Mouse (Mus musculus) monocyte, adult 5-6 weeks (primary cell): ENCODE data around the gene Tmem186. TPM values are rescaled to one million over a fixed set of nuclear protein-coding genes. Genes with fewer than 3 reads are reported as not detected.

Source experiments
- ATAC-seq: fragments of 153-309, 156-312 bp; replicated peaks from 2 replicates; pipeline ENCODE4 v1.8.0; 2017; ENCODE audit warnings: mild to moderate bottlenecking; ENCODE audit not compliant: low TSS enrichment, insufficient number of reproducible peaks, severe bottlenecking, poor library complexity, low FRiP score
- total RNA-seq: library from RNA; stranded (forward); fragments of 200-1000, 200-491, 200-594 nt; gene quantifications from 3 replicates; pipeline ENCODE4 v1.2.3, GENCODE M21; 2017

Tmem186 gene
- total RNA-seq, 1 experiment from 2014 or later = 11.7 TPM

DNA sequence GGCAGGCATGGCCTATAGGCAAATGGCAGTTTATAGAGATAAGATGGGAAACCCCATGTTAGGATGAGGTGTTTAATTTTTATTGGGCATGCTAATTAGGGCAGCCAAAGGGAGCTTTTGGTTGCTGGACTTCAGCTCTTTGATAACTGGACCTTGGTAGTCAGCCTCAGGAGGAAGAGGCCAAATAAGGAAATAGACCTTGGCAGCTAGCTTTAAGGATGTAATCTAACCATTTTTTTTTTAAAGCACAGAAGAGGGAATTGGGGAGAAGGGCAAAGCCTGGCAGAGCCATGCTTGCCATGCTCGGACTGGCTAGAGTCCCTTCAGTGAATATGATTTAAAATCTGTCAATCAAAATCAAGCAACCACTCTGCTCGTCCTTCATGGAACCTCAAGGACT, 7.1 kb downstream of the Tmem186 start:
- ATAC-seq = no peak

DNA sequence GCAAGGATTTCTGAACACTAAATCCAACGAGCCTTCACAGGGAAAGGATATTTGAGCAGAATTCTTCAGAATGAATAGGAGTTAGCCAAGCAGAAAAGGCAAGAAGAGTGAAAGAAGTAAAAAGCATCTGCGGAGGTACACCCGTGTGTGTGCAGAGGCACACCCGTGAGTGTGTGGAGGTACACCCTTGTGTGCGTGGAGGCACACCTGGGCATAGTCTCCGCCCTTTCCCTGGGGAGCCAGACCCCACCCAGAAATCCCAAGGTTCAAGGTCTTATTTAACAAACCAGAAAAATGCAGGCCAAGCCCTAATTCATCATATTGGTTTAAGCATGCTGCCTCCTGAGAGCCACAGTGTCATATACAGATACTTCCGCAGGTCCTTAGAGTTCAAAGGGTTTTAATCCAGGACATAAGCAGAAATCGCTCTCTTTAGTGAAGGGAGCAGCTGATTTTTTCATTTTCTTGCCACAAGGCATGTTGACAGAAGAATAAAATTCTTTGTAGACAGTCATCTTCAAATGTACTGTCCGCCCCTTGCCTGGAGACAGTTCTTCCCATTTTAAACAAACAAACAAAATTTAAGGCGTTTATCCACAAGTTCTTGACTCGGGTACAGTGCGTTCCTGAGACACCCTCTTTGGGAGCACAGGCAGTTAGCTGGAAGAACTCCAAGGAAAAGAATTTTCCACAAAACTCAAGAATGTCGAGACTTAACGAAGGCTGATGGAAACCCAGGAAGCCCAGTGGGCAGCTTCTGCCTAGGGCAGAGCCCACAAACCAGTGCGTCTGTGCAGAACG, 17.0 kb downstream of the Tmem186 start:
- no peak for ATAC-seq

DNA sequence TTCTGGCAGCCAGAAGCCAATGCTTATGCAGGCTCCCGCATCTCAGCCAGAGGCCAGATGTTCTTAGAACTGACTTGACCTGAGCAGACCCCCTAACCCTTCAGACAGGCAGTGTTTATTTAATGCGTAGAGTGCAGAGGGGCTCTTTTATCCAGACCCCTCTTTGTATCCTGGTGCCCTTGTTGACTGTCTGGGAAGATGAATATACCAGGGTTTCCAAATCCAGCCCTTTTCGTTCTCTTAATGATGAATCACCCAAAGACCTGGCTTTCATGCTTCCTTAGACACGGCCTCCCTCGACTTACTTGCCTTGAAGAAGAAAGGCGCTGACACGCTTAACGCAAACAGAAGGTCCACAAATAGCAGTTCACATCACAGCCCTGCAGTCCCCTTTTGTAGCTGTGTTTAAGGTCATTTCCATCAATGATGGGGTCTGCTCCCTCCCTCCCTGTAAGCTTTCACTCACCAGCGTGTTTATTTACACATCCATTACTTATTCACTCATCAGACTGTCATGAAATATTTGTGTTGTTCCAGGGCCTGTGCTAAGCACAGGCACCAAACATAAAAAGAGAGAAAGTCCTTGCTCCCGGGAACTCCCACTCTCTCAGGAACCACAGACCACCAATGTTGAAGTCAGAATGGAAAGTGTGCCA, 17.7 kb downstream of the Tmem186 start:
- no peak for ATAC-seq

DNA sequence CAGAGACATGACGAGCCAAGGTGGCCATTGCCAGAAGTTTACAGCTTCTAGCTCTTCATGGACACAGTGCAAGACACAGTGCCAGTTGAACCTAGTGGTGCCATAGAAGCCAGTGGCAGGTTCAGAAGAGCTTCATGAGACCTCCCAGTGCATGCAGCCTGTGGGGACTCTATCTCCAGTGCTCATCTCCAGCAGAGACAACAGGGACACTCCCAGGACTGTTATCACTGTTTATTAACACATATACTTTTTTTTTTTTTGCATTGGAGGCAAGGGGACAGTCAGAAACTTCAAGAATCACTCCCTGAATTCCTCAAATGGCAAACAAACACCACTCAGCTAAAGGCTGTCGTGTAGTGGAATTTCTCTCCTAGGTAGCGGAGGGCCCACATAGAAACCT, 24.1 kb downstream of the Tmem186 start:
- no peak for ATAC-seq

DNA sequence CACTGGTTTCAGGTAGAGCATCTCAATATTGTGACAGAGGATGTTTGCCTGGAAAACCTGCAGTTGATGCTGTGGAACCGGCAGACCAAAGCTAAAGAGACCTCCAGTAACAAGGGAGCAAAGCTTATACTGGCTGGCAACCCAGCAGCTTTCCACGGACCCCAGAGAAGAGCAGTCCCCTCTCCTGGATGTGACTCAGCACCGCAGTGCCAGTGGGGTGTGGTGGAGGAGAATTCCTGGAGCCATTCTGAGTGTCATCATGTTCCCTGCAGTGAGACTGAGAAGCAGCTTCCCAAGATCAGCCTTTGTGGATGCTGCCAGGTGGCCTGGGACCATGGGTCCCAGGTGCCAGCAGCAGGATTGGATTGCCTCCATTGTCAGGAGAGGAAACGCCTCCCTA, 24.5 kb downstream of the Tmem186 start:
- ATAC-seq = no peak

DNA sequence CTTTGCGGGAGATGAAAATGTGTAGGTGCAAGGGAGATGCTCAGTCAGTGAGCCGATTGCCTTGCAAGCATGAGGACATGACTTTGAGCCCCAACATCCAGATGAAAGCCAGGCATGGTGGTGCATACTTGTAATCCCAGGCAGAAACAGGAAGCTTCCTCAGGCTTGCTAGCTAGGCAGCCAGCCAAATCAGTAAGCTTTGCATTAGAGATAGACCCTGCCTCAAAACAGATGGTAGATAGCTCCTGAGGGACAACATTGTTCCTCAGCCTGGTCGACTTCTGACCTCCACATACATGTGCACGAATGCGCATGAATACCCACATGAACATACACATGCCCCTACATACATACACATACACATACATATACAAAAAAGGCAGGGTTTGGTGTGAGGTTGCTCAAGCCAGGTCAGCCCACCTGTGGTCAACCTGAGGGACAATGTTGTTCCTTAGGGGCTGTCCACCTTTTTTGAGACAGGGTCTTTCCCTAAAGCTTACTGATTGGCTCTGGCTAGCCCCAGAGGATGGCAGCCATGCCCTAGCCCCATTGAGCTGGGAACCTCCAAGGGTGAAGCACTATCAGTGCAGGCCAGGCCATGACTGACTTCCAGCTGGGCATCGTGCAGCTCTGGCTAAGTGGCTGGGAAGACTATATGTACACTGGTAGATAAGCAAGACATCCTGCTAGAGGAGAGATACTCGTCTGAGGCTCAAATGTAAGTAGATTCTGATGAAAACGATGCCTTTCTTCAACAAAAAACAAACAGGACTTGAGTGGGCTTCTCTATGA, 25.1 kb downstream of the Tmem186 start:
- ATAC-seq = no peak

DNA sequence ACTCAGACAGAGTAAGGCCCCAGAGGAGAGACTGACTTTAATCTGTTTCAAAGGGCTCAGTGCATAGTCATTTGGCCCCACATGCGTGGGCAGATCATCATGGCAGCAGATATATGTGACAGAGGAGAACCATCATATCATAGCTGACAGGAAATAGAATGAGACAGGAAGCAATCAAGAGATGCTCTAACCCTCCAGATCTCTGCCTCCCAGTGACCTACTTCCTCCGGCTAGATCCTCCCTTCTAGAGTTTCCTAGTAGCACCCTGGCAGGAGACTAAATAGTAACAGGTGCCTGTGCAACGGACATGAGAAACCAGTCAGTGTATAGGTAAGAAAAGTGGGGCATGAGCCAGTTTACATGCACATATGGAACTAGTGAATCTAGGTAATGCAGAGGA, 27.1 kb downstream of the Tmem186 start:
- no peak for ATAC-seq

DNA sequence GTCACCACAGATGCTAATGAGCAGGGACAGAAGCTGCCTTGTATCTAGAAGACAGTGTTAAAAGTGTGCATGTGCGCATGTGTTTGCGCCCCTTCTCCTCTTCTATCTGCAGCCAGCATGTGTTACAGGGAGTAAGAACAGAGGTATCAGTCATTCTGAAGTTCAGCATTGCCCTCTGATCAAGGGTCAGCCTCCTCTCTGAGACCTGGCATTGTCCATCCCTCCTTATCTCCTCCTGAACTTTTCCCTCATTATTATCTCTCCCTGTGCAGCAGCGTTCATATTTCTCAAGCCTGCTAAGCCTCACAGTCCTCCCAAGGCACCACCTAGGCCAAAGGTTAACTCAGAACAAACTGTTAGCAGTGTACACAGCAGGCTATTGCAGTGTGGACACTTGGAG, 33.7 kb downstream of the Tmem186 start:
- no peak for ATAC-seq

DNA sequence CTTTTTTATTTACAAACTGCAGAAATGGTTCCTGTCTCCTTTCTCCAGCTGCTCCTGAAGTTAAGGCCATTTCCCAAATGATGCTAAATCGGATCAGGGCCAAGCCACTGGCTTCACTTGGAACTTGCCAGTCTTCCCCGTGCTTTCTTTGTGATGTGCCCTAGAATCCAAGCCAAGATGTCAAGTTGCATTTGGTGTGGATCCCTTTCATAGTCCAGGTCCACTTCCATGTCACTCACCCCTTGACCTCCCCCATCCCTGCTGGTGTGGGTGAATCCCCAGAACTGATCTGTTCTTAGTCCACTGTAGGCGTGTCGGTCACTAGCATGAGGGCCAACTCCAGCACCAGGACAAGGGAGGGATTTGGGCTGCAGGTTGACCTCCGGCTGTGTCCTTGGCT, 40.0 kb downstream of the Tmem186 start:
- ATAC-seq = no peak

DNA sequence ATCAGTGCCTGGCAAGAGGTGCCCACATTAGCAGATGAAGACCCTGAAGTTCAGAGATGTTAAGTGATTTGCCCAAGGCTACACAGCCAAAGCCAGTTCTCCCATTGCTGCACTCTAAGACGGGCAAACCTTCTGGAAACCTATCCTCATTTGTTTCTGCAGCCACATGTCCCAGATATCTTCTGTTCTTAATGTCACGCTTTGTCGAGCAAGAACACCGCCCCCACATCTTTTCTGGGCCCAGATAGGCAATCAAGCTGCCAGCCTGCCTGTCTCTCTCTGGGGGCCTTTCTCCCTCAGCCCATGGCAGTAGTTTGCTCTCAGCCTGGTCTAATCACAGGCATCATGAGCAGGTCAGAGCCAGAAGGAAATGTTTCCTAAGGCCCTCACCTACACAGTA, 41.2 kb downstream of the Tmem186 start:
- ATAC-seq = no peak

DNA sequence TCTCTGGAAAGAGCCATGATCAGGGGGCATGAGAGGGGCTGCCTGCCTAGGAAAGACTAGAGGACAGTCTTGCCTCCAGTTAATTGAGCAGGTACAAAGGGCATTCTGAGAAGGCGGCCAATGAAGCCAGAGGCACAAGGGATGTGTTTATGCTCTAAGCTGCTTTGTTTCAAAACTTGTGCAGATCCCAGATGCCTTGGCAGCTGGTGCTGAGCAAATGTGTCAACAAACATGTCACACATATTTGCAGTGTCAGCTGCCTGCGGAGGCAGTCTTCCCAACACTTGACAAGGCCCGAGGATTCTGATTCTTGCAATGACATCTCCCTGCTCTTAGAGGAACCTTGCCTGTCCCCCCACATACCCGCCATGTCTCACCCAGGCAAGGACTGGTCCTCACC, 42.1 kb downstream of the Tmem186 start:
- no peak for ATAC-seq

DNA sequence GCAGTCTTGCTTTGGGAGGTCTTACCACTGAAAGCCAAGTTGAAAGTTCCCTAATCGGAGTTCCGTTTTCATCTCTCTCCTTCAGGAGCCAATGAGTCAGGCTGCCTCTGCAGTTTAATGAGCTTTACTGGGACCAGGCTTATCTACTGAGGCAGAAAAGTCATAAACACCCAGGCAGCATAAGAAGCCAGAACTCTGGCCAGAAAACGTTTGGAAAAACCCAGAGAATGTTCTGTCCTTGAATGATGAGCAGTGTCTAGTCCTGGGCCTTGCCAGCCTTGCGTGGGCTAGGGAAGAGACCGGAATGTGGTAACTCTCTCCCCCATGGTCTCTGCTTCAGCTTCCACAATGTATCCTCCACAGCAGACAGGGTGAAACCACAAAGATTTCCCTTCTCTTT, 52.5 kb downstream of the Tmem186 start:
- no peak for ATAC-seq

DNA sequence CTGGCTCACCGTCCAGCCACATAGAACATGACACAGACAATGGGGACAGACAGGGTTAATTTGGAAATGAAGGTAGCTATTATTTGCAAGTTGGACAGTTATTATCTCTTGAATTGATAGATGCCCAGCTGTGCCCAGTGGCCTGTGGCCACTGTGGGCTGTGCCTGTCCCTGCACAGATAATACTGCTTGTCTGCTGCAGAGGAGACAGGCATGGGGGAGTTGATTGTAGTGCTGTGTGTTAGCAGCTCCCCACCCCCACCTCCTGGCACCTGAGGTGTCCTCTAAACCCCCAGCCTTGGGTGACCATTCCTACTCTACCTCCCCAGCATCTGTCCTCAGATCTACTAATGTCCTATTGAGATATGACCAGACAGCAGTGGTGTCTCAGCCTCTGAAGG, 53.3 kb downstream of the Tmem186 start:
- no peak for ATAC-seq

Other genes with a start within 250 kb of the Tmem186 start
- not detected in 3 replicates for gene Tmem114, start 212.6 kb downstream of the Tmem186 start, total RNA-seq
- 6.9 to 11.8 TPM (median 8.0 TPM) in 3 replicates for gene Mettl22, start 166.9 kb downstream of the Tmem186 start, total RNA-seq
- gene Abat, start 124.3 kb downstream of the Tmem186 start, total RNA-seq = not detected in 3 replicates
- gene Pmm2, start within 50 bp of the Tmem186 start, total RNA-seq = 54.1 to 79.6 TPM (median 75.7 TPM) in 3 replicates
- 21.1 to 24.1 TPM (median 21.4 TPM) in 3 replicates for gene Carhsp1, start 34.4 kb upstream of the Tmem186 start, total RNA-seq
- 2.6 TPM in 1 of 3 replicates, not detected in the others for gene Gm5767, start 43.1 kb upstream of the Tmem186 start, total RNA-seq
- 178 to 270 TPM (median 178 TPM) in 3 replicates for gene Usp7, start 154.6 kb upstream of the Tmem186 start, total RNA-seq
- 111 to 149 TPM (median 140 TPM) in 3 replicates for gene 1810013L24Rik, start 192.4 kb upstream of the Tmem186 start, total RNA-seq